Mouse (Mus musculus) midbrain, embryonic 13.5 days (tissue): ENCODE data around the gene Fto. TPM values are rescaled to one million over a fixed set of nuclear protein-coding genes. Genes with fewer than 3 reads are reported as not detected.

ENCODE experiments used
- ATAC-seq: fragments of 200-750 bp; cut with Nextera tagmentation; 2 replicates; pipeline ENCODE4 v1.8.0; 2017; ENCODE audit warnings: mild to moderate bottlenecking, moderate TSS enrichment, moderate library complexity
- H3K27ac ChIP-seq: fragments of 300-500 bp; sonication (generic); 2 replicates; pipeline ENCODE4 v1.5.1; 2015; ENCODE audit warnings: inconsistent platforms, mild to moderate bottlenecking, moderate library complexity
- H3K27me3 ChIP-seq: fragments of 300-500 bp; sonication (generic); 2 replicates; pipeline ENCODE4 v1.6.1; 2015; ENCODE audit warnings: mild to moderate bottlenecking, inconsistent platforms
- H3K36me3 ChIP-seq: fragments of 300-500 bp; sonication (generic); 2 replicates; pipeline ENCODE4 v1.6.1; 2015; ENCODE audit warnings: mild to moderate bottlenecking, inconsistent platforms
- H3K4me1 ChIP-seq: fragments of 300-500 bp; sonication (generic); replicated peaks from 2 replicates; pipeline ENCODE4 v1.6.1; 2015; ENCODE audit warnings: inconsistent platforms
- H3K4me2 ChIP-seq: fragments of 300-500 bp; sonication (generic); replicated peaks from 2 replicates; pipeline ENCODE4 v1.6.1; 2015; ENCODE audit warnings: moderate library complexity, mild to moderate bottlenecking, inconsistent platforms
- H3K4me3 ChIP-seq: fragments of 300-500 bp; sonication (generic); replicated peaks from 2 replicates; pipeline ENCODE4 v1.5.1; 2015; ENCODE audit warnings: mild to moderate bottlenecking, inconsistent platforms
- H3K9ac ChIP-seq: fragments of 300-500 bp; sonication (generic); replicated peaks from 2 replicates; pipeline ENCODE4 v1.6.1; 2015; ENCODE audit warnings: mild to moderate bottlenecking, inconsistent platforms
- H3K9me3 ChIP-seq: fragments of 300-500 bp; sonication (generic); 2 replicates; pipeline ENCODE4 v1.6.1; 2016; ENCODE audit warnings: mild to moderate bottlenecking, inconsistent platforms
- WGBS: fragments of 180-500 bp; shearing (Covaris S2); methylation state at CpG from one replicate; pipeline ENCODE4 v1.1.7; 2015; 5-methylcytosine and 5-hydroxymethylcytosine counted together
- polyA plus RNA-seq: library from polyadenylated mRNA; unstranded; fragments of >200 nt; fragmentation: Nextera tagmentation; extraction: Ambion mirVana; gene quantifications from 2 replicates; pipeline ENCODE4 v1.2.1, GENCODE M21; 2015

The Fto gene
- polyA plus RNA-seq, 1 experiment from 2014 or later: 128 TPM

GRCm38 (mm10) chr8:91706533-91706932 lies 393.2 kb downstream of the Fto start:
- Histone ChIP-seq H3K4me1 (peaks cover 30% of the 10 kb centered on the region), H3K9ac (no peak overlapping the region), H3K9me3 (no peaks in the 10 kb centered on the region), H3K4me3 (no peak overlapping the region), H3K27me3 (peaks cover 22% of the 10 kb centered on the region; the same call in 1 of the 2 replicates), H3K4me2 (no peak overlapping the region), H3K36me3 (no peaks in the 10 kb centered on the region), H3K27ac (no peak overlapping the region)
- 76% methylated on average over 5 of the region's 5 CpGs for WGBS
- no peak for ATAC-seq

- H3K4me2 ChIP-seq: no peak overlapping the region
- 0 out of 2 replicates have a peak, but pooled peaks have one; percentile 15 for ATAC-seq
- H3K27ac ChIP-seq: no peak overlapping the region
- H3K9me3 ChIP-seq: no peaks in the 10 kb centered on the region
- H3K27me3 ChIP-seq: peaks cover 24% of the 10 kb centered on the region; the same call in 1 of the 2 replicates
- no peak overlapping the region for H3K4me3 ChIP-seq
- H3K9ac ChIP-seq: no peak overlapping the region
- no peaks in the 10 kb centered on the region for H3K36me3 ChIP-seq
- 22% methylated on average over 7 of the region's 7 CpGs for WGBS
- peaks cover 51% of the 10 kb centered on the region for H3K4me1 ChIP-seq
Measured at GRCm38 (mm10) chr8:91708661-91709060, 395.3 kb downstream of the Fto start.

- Histone ChIP-seq H3K27ac (peak overlapping the region; percentile 67), H3K4me2 (0 out of 2 replicates have a peak overlapping the region, but pooled peaks have one; percentile 0), H3K4me3 (no peak overlapping the region), H3K27me3 (peaks cover 17% of the 10 kb centered on the region; the same call in 1 of the 2 replicates), H3K36me3 (no peaks in the 10 kb centered on the region), H3K4me1 (peaks cover 61% of the 10 kb centered on the region), H3K9ac (0 out of 2 replicates have a peak overlapping the region, but pooled peaks have one; percentile 32), H3K9me3 (no peaks in the 10 kb centered on the region)
- 24% methylated on average over 7 of the region's 7 CpGs for WGBS
- ATAC-seq: no peak
Measured at GRCm38 (mm10) chr8:91709768-91710167, 396.4 kb downstream of the Fto start.

GRCm38 (mm10) chr8:91711202-91711601 lies 397.9 kb downstream of the Fto start:
- 36% methylated on average over 6 of the region's 6 CpGs for WGBS
- peaks cover 16% of the 10 kb centered on the region; the same call in 1 of the 2 replicates for H3K27me3 ChIP-seq
- no peak overlapping the region for H3K4me3 ChIP-seq
- H3K9me3 ChIP-seq: no peaks in the 10 kb centered on the region
- H3K4me1 ChIP-seq: peaks cover 69% of the 10 kb centered on the region
- H3K4me2 ChIP-seq: no peak overlapping the region
- peak overlapping the region; percentile 58; the same call in 1 of the 2 replicates for H3K27ac ChIP-seq
- no peaks in the 10 kb centered on the region for H3K36me3 ChIP-seq
- H3K9ac ChIP-seq: no peak overlapping the region
- no peak for ATAC-seq

- peak overlapping the region; percentile 59 for H3K4me2 ChIP-seq
- peak overlapping the region; percentile 64; the same call in 1 of the 2 replicates for H3K27ac ChIP-seq
Measured at GRCm38 (mm10) chr8:91711981-91712598, 398.8 kb downstream of the Fto start.

GRCm38 (mm10) chr8:91712731-91713569 lies 399.6 kb downstream of the Fto start:
- 0 out of 2 replicates have a peak, but pooled peaks have one; percentile 26 for ATAC-seq
- Histone ChIP-seq H3K9ac (peak overlapping the region; percentile 51), H3K4me1 (peaks cover 71% of the 10 kb centered on the region), H3K4me2 (peak overlapping the region; percentile 59), H3K36me3 (no peaks in the 10 kb centered on the region), H3K27me3 (peaks cover 19% of the 10 kb centered on the region), H3K9me3 (no peaks in the 10 kb centered on the region), H3K27ac (peak overlapping the region; percentile 64), H3K4me3 (peak overlapping the region; percentile 32)
- 2% methylated on average over 31 of the region's 31 CpGs for WGBS

More at GRCm38 (mm10) chr8:91711981-91712598, 398.8 kb downstream of the Fto start:
- peaks cover 71% of the 10 kb centered on the region for H3K4me1 ChIP-seq
- H3K9me3 ChIP-seq: no peaks in the 10 kb centered on the region
- no peaks in the 10 kb centered on the region for H3K36me3 ChIP-seq
- 18% methylated on average over 6 of the region's 6 CpGs for WGBS
- peaks cover 16% of the 10 kb centered on the region for H3K27me3 ChIP-seq
- ATAC-seq: no peak
- H3K9ac ChIP-seq: no peak overlapping the region
- no peak overlapping the region for H3K4me3 ChIP-seq

- H3K27ac ChIP-seq: peak overlapping the region; percentile 64
- H3K36me3 ChIP-seq: no peaks in the 10 kb centered on the region
- H3K4me1 ChIP-seq: peaks cover 69% of the 10 kb centered on the region
- no peaks in the 10 kb centered on the region for H3K9me3 ChIP-seq
- H3K9ac ChIP-seq: peak overlapping the region; percentile 51
- peak overlapping the region; percentile 32 for H3K4me3 ChIP-seq
- peaks cover 19% of the 10 kb centered on the region for H3K27me3 ChIP-seq
- peak overlapping the region; percentile 59 for H3K4me2 ChIP-seq
- no peak for ATAC-seq
- WGBS: 9% methylated on average over 12 of the region's 12 CpGs
Measured at GRCm38 (mm10) chr8:91713677-91714312, 400.5 kb downstream of the Fto start.

GRCm38 (mm10) chr8:91714733-91715132 lies 401.4 kb downstream of the Fto start:
- no peaks in the 10 kb centered on the region for H3K36me3 ChIP-seq
- no peaks in the 10 kb centered on the region for H3K9me3 ChIP-seq
- no peak overlapping the region for H3K4me2 ChIP-seq
- peak overlapping the region; percentile 30; the same call in 1 of the 2 replicates for H3K27ac ChIP-seq
- WGBS: 94% methylated on average over 7 of the region's 7 CpGs
- no peak overlapping the region for H3K9ac ChIP-seq
- H3K27me3 ChIP-seq: peaks cover 19% of the 10 kb centered on the region
- peaks cover 59% of the 10 kb centered on the region for H3K4me1 ChIP-seq
- no peak overlapping the region for H3K4me3 ChIP-seq
- ATAC-seq: no peak

GRCm38 (mm10) chr8:91715387-91716085 lies 402.2 kb downstream of the Fto start:
- Histone ChIP-seq H3K4me3 (no peak overlapping the region), H3K4me2 (no peak overlapping the region), H3K36me3 (no peaks in the 10 kb centered on the region), H3K9ac (no peak overlapping the region), H3K27me3 (peaks cover 19% of the 10 kb centered on the region), H3K9me3 (no peaks in the 10 kb centered on the region), H3K27ac (peak overlapping the region; percentile 70), H3K4me1 (peaks cover 51% of the 10 kb centered on the region)
- ATAC-seq: peak; percentile 57
- WGBS: 39% methylated on average over 8 of the region's 8 CpGs
